ENCODE assay signal across 8 mouse cellular contexts in genomic region chr3:129204441-129205313, GRCm38 (mm10). TPM values are rescaled to one million over a fixed set of nuclear protein-coding genes. Genes with fewer than 3 reads are reported as not detected.
A peak's percentile ranks its signal among the peaks of the same experiment; 100 is the strongest.
DNase-seq lines count a peak whose midpoint lies in the region; ATAC-seq and TF ChIP-seq lines count a peak whose summit lies in the region.

No protein-coding gene starts in this region.

- ATAC-seq in forebrain, embryonic 13.5 days = peak; percentile 95

- H3K36me3 ChIP-seq in E14TG2a.4 (ENCODE audit: insufficient read depth, low read length) = no peaks in the 10 kb centered on the region
- no peaks in the 10 kb centered on the region for H3K36me3 ChIP-seq in forebrain, embryonic 13.5 days (ENCODE audit: poor library complexity, severe bottlenecking)

- H3K9me3 ChIP-seq in E14TG2a.4 (ENCODE audit: low read length) = no peaks in the 10 kb centered on the region
- no peaks in the 10 kb centered on the region for H3K9me3 ChIP-seq in forebrain, embryonic 13.5 days (replicated peaks)

- peaks cover 94% of the 10 kb centered on the region for H3K27me3 ChIP-seq in E14TG2a.4 (ENCODE audit: insufficient read depth, low read length)
- H3K27me3 ChIP-seq in forebrain, embryonic 13.5 days = peaks cover 95% of the 10 kb centered on the region

- intact Hi-C loops in heart, postnatal 14 days (cut with DNase I) = loop anchor here (1.0 to 10.0 kb wide), 5 partner anchors 740 to 1900 kb away; partner anchors contain the start of gene Neurog2

- H3K9ac ChIP-seq in forebrain, embryonic 13.5 days = peak overlapping the region; percentile 6; the same call in 1 of the 2 replicates

- peak overlapping the region; percentile 79 for H3K4me3 ChIP-seq in E14TG2a.4 (replicated peaks; ENCODE audit: low read length)
- H3K4me3 ChIP-seq in forebrain, embryonic 13.5 days = peak overlapping the region; percentile 42

- DNase-seq in adrenal gland, adult 8-10 months = peak; percentile 33
- peak; percentile 75 to 79 for DNase-seq in heart, postnatal 14 days
- DNase-seq in layer of hippocampus, adult 9-11 months = peak; percentile 36
- DNase-seq in lung, postnatal 36 days = peak; percentile 49
- peak; percentile 68 for DNase-seq in right cerebral cortex, postnatal 14 days
- no peak for DNase-seq in spleen, postnatal 4 days (ENCODE audit: low spot score in 2 of 2)

- TF ChIP-seq CTCF in E14TG2a.4 (conservative IDR thresholded peaks at IDR 0.05; ENCODE audit: low read length) = peak; percentile 83

- peaks cover 48% of the 10 kb centered on the region for H3K4me1 ChIP-seq in E14TG2a.4 (replicated peaks; ENCODE audit: low read depth, low read length)
- H3K4me1 ChIP-seq in forebrain, embryonic 13.5 days = peaks cover 26% of the 10 kb centered on the region

- peak overlapping the region; percentile 82 for H3K4me2 ChIP-seq in forebrain, embryonic 13.5 days

- H3K27ac ChIP-seq in forebrain, embryonic 13.5 days = no peak overlapping the region

- WGBS in forebrain, embryonic 13.5 days = under 1% methylated on average over 48 of the region's 48 CpGs

RNA-seq across cellular contexts. Expression of gene Pitx2, which starts 5.0 kb away (rescaled TPM):
- total RNA-seq in adrenal gland, adult 8-10 months (2022) = under 1 TPM in 2 of 4 experiments, not detected in 2; 0.12 to 0.31 TPM
- 7.2 and 22.8 TPM in 2 replicates for polyA plus RNA-seq in forebrain, embryonic 13.5 days (2015; fragmentation: Nextera tagmentation; extraction: Ambion mirVana)
- under 1 TPM; 0.83 to 0.91 TPM for total RNA-seq in heart, postnatal 14 days (2021)

Comparison
In these comparisons a context has a peak if more than half of its experiments do, and no peak if none do; other contexts are left out.
1. DNase-seq: peak in adrenal gland, adult 8-10 months (single experiment), heart, postnatal 14 days (2 of 2), layer of hippocampus, adult 9-11 months (single experiment), lung, postnatal 36 days (single experiment) and right cerebral cortex, postnatal 14 days (single experiment); none in spleen, postnatal 4 days (0 of 2).